Mouse (Mus musculus): ENCODE measurements at regions not wholly inside any gene's neighbourhood (a gene's known extent, or its start where the extent isn't known, plus 50 kb on each side); places are given as distances from the start of the nearest gene placed in this dataset.

DNA sequence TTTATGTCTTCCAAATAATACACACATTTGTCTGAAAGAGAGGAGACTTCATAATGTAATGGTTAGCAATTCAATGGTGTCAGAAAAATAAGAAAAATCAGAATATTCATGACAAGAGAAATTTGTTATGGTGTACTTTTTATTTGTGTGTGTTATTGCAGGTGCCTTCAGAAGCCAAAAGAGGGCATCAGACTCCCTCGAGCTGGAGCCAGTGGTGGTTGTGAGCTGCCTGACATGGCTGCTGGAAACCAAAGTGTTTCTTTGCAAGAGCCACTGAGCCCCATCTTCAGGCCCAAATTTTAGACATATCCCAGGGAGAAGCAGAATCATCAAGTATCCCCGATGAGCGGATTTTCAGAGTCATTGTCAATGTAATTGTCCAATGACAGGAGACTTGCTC lies 81.9 kb downstream of the Tm2d3 start:
- peak; percentile 10 for DNase-seq (ENCODE audit: low read depth, low spot score)

DNA sequence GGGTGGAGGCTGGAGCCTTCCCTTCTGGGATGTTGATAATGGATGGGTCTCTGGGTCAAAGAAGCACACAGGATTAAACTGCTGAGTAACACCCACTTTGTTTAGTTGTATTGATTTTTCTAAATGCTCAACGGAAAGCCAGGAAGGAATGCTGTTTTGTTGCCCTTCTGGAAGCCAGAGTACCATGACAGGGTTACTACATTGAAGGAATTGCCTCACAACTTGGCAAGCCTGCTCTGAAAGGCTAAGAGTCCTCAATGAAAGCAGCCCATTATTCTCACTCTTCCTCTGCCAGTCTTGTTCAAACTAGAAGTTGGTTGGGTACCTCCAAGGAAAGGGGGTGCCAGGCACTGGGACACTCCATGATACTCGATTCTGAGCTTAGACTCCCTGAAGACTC lies 83.0 kb downstream of the Tm2d3 start:
- no peak for DNase-seq (ENCODE audit: low read depth, low spot score)

DNA sequence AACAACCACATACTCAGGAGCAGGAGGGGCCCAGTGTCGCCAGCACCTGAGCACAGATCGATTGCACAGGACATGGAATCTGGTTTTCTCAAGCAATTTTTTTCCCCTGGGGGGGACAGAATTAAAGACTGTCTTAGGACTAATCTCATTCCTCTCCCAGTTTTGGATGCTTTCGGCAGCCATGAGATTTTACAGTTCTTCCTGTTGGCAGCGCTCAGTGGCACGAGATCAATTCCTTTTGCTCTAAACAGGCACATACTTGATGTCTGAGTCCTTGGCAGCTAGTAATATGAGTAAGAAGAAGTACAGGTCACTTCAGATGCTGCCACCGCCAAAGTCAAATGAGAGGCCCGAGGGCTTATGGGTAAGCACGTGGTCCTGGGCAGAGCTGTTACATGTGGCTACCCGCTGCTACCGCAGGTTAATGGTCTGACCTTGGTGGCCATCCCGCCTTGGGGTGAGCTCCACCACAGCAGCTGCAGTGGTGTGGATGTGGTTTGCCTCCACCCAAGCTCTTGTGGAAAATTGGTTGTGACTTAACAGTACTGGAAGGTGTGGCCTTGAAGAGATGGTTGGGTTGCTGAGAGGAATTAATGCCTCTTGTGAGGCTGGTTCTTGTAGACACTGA lies 83.5 kb downstream of the Tm2d3 start:
- DNase-seq (ENCODE audit: low read depth, low spot score): no peak

DNA sequence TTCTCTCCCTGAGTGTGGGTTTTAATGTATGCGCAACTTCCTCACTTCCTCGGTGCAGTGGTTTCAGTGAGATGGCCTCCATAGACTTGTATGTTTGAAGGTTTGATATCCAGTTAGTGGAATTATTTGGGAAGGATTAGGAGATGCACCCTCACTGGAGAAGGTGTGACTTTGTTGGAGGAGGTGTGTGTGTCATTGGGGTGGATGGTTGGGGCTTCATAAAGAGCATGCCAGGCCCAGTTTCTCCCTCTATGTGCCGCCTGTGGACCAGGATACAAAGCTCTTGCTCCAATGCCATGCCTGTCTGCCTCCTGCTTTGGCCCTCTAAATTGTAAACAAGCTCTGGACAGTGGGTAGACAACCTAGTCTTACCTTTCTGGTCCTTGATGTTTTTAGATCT lies 84.0 kb downstream of the Tm2d3 start:
- no peak for DNase-seq (ENCODE audit: low read depth, low spot score)

DNA sequence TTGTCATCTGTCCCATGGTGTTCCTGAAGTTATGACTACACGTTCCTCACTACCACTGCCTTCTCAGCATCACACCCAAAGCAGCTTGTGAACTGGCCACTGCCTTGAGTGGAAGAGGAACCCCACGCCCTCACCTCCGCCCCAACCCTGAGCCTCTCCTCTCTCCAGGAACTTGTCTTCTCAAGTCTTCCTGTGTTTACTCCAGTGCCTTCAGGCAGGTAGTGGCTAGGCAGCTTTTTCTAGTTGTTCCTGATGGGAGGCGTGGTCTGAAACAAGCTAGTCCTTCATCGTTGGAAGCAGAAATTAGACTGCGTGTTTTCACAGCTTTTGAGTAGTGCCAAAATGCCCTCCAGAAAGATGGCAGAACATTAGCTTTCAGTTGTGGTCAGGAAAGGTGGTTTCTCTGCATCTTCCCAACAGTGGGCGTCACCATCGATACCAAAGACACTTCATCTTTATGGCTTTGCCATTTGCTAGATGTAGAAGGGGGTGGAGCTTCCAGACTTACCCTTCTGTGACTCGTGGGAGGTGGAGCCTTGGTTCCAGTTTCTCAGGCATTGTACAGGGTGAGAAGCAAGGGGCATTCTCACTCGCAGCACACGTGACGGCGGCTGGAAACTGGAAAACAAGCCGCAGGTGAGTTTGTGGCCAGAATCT lies 81.7 kb upstream of the Pcsk6 start:
- peak; percentile 7 for DNase-seq (ENCODE audit: low read depth, low spot score)

DNA sequence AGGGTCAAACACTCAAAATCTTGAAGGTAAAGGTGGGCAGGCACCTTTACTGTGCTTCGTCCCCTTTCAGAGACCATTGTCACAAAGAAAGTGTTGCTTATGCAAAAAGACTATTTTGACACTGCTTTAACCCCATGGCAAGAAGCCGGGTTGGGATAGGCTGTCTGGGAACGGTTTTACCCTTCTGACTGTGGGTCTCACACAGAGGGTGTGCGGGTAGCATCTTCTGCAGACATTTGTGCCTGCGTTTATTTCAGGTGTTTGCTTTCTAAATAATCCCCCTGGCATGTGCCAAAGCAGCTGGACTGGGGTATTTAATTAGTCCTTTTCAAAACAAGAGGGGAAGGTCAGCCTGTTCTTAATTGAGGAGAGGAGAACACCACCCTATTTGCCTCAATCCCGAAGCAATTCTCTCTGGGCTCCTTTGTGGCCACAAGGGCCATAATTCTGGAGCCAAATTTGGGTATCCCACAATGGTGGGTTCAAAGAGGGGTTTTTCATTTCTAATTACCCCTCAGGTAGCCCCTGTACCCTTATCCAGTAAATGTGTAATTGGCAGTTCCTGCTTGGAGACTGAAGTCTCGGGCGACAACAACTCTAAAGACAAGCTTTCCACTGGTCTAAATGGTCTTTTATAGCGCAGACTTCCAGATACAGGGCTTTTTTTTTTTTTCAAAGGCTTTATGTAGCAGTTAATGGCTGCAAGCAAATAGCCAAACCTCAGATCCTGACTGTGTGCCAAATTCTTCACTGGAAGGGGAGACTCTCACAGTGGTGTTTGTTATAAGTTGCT lies 80.8 kb upstream of the Pcsk6 start:
- no peak for DNase-seq (ENCODE audit: low read depth, low spot score)

DNA sequence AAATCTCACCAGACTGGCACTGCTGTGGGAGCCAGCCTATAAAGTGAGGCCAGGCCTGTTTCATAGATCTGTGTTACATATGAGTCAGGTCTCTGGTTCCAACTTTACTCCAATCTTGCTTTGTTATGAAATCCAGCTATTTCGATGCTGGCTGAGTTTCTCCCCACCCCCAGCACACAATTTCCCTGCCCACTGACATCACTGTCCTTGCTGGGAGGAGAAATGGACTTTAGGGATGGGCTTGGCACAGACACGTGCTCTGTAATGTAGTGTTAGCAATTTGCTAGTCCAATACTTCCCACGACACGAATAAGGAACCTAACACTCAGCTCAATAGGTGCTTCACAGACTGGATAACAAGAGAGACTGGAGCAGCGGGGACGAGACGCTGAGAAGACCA lies 79.5 kb upstream of the Pcsk6 start:
- no peak for DNase-seq (ENCODE audit: low read depth, low spot score)

DNA sequence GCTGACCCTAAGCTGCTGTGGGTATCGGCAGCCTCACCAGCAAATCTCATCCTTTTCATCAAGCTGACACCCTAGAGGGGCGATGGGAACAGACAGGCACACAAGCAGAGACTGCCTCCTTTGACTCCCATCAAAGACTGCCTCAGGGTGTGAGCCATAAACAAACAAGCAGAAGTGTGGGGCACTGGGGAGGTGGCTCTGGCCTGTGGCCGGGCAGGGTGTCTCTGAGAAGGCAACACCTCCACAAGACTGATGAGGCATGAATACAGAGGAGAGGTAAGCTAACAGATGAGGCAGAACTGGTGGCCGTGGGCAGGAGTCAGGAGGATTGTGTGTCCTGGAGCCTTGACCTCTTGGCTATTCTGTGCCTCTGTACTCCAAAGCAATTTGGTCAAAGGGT lies 77.8 kb upstream of the Pcsk6 start:
- DNase-seq (ENCODE audit: low read depth, low spot score): no peak

DNA sequence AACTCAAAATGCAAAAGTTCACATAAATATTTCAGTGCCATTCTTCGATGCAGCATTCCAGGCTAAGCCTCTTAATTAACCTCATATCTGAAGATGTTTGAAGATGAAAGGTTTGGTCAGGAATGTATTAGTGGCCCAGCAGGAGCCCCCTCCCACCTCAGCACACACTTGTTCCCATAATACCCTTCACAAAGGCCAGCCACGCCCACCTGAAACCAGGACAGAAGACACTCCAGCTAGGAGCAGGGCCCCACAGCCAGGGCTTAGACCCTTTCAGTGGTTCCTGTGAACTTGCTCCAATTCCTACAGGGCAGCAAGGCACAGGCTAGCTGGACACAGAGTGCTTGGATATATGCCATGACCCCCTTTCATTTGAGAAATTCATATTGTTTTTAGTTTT lies 74.6 kb upstream of the Pcsk6 start:
- DNase-seq (ENCODE audit: low read depth, low spot score): no peak

DNA sequence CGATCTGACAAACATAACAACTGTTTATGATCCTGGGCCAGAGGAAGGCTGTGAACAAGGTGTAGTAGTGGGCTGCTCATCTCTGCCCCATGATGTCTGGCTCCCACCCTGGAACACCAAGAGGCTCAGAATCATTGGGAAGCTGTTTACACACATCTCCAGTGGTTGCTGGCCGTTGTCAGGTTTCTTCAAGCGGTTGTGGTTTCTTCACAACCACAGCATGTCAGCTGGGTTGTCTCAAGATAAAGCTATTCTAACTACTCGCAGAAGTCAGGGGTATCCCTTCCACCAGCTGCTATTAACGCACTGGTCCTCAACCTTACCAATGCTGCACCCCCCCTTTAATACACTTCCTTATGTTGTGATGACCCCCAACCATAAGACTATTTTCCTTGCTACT lies 73.7 kb upstream of the Pcsk6 start:
- DNase-seq (ENCODE audit: low read depth, low spot score): no peak

DNA sequence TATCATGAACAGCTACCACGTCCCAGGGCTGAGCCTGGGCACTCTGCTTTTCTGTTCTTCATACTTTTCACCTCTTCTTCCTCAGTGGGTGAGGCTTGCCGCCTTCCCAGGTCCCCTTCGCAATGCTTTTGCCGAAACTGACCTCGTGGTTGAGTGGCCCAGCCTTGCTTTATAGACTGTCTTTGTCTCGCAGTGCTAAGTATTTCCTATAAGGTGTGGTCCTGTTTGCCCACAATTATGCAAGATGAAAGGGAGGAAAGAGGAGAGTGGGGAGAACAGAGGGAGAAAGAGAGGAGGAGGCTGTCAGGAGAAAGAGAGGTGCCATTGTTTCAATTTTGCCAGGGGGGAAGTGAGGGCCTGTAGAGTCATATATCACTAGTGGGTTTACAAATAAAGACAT lies 71.3 kb upstream of the Pcsk6 start:
- no peak for DNase-seq (ENCODE audit: low read depth, low spot score)

DNA sequence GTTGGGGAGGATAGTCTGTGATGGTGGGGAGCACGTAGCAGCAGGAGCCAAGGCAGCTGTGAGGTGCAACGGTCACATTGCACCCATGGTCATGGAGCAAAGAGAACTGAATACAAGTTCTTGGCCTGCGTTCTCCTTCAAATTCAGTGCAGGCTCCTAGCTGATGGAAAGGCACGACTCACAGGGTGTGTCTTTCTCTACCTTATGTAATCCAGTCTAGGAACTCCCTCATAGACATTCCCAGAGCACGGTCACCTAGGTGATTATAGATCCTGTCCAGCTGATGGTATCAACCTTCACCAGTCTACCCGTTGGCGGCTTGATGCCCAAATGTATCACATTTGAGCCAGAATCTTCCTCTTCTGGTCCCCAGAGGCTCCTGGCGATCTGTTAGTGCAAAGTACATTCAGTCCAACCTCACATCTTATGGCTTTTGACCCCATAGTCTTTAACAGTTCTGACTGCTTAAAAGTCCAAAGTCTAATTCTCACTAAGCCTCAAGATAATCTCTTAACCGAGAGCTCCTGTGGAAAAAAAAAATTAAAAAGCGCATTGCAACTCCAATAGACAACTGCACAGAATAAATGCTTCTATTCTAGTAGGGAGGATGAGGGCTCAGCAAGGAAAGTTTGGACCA lies 69.2 kb upstream of the Pcsk6 start:
- no peak for DNase-seq (ENCODE audit: low read depth, low spot score)

DNA sequence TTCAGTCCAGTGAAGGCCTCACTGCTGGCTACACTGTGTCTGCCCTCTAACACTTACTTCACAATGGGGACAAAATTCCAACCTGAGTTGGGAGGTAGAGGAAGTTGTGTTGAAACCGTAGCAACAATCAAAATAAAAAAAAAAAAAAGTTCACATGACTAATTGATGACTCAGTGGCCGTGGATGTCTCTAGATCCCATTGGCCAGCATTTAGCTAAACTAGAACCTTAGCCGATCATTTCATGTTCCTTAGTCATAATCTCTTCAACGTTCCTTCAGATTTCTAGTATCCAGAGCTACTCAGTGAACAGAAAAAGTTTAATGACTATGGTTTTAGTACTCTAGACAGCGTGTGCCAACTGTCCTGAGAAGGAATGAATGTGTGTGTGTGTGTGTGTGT lies 59.2 kb upstream of the Pcsk6 start:
- DNase-seq (ENCODE audit: low read depth, low spot score): no peak

DNA sequence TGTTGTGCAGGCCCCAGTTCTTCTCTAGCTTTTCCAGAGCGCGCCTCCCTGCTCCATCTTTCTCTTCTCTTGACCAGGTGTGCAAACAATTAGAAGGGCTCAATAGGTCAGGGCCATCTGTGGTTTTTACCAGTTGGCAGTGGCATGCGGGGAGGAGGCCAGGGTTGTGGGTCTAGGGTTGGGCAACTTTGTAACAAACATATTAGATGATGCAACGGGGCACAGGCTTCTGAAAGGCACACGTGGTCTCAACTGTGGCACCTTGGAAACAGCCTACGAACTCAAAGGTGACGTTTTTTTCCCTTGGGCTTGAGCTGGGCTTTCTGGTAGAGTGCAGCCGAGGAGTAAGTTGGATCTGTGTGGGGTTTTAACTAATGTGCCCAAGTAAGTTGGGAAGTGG lies 58.7 kb upstream of the Pcsk6 start:
- DNase-seq (ENCODE audit: low read depth, low spot score): no peak

DNA sequence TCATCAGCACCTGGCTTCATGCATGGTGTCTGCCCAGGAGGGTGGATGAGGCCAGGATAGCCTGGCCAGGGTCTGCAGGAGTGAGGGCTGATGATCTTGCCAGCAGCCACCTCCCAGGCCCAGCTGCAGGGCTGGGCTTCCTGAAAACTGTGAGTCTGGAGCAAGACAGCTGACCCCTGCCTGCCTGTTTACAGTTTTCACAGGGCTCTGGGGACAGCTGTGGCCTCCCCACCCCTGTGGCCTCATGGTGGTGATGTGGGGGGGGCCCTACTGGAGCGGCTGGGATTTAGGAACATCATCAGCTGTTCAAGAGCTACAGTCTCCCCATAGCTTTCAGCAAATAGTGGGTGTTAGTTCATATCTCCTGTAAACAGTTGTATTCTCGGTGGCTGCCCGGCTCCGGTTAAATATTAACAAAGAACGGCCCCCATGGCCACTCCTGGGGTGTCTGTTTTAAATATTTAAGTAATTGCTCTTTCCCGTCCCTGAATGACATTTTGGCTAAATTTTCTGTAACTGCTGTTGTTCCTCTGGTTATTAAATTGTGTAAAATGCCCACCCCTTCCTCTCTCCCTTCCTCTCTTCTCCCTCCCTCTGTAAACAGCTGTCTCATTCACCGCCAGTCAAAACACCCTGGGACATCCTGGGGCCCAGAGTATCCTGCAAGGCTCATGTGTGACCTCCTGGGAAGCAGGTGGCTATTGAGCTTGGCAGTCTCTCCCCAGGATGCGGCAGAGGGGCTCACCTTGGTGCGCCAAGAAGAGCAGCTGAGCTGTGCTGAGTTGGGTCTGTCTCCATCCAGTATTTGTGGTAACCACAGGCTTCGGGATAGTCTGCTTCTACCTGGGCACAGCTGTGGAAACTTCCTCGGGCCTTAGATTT lies 57.9 kb upstream of the Pcsk6 start:
- no peak for DNase-seq (ENCODE audit: low read depth, low spot score)

Data from A20 (cell line).